Mouse (Mus musculus) liver, embryonic 11.5 days (tissue): Measurements from ENCODE around the gene Zkscan4. TPM values are rescaled to one million over a fixed set of nuclear protein-coding genes. Genes with fewer than 3 reads are reported as not detected.

Experiments
- microRNA counts: library from miRNA; unstranded; fragments of <30 nt; microRNA quantifications from one replicate; lab custom pipeline; 2015
- microRNA-seq: library from miRNA; unstranded; fragments of <30 nt; microRNA quantifications from one replicate; pipeline ENCODE4, GENCODE M21; 2017; ENCODE audit warnings: borderline number of aligned reads
- polyA plus RNA-seq: library from polyadenylated mRNA; unstranded; fragments of >200 nt; fragmentation: Nextera tagmentation; extraction: Ambion mirVana; gene quantifications from 2 replicates; pipeline ENCODE4 v1.2.1, GENCODE M21; 2014

Zkscan4 gene
- polyA plus RNA-seq, 1 experiment from 2014 or later: 0.90 TPM

MicroRNAs encoded within 50 kb of the gene (microRNA counts, 519-probe panel; counts per million panel counts)
- not detected for microRNA mmu-miR-1896 (lab: Ali Mortazavi, UCI)

Small RNA genes lying within 50 kb of the gene (microRNA-seq; reads per million reads assigned to microRNA genes)
- gene Mir1896: not detected

Other genes starting within 250 kb of the Zkscan4 start
- not detected in 2 replicates for gene Gpx5, start 186.2 kb upstream of the Zkscan4 start, polyA plus RNA-seq
- not detected in 2 replicates for gene Gpx6, start 166.8 kb upstream of the Zkscan4 start, polyA plus RNA-seq
- gene Olfr1367, start 132.0 kb upstream of the Zkscan4 start, polyA plus RNA-seq: not detected in 2 replicates
- gene Zscan12, start 116.1 kb upstream of the Zkscan4 start, polyA plus RNA-seq: 10.2 and 12.0 TPM in 2 replicates
- 49.7 and 53.4 TPM in 2 replicates for gene Zkscan3, start 76.2 kb upstream of the Zkscan4 start, polyA plus RNA-seq
- 2.4 and 2.8 TPM in 2 replicates for gene Pgbd1, start 37.8 kb upstream of the Zkscan4 start, polyA plus RNA-seq
- 13.5 and 16.6 TPM in 2 replicates for gene Zscan26, start 25.2 kb upstream of the Zkscan4 start, polyA plus RNA-seq
- 1.1 and 1.5 TPM in 2 replicates for gene Nkapl, start 10.4 kb upstream of the Zkscan4 start, polyA plus RNA-seq
- gene Gm10065, start 534 bp downstream of the Zkscan4 start, polyA plus RNA-seq: not detected in 2 replicates
- 0.22 and 0.42 TPM in 2 replicates for gene AK157302, start 16.3 kb downstream of the Zkscan4 start, polyA plus RNA-seq
- 7.2 and 7.8 TPM in 2 replicates for gene Gm11273, start 22.5 kb downstream of the Zkscan4 start, polyA plus RNA-seq
- 5.1 and 5.7 TPM in 2 replicates for gene Zkscan8, start 52.2 kb downstream of the Zkscan4 start, polyA plus RNA-seq
- gene Olfr1366, start 63.9 kb downstream of the Zkscan4 start, polyA plus RNA-seq: 0.05 and 0.08 TPM in 2 replicates
- not detected in 2 replicates for gene Olfr1535, start 81.0 kb downstream of the Zkscan4 start, polyA plus RNA-seq
- not detected in 2 replicates for gene Olfr1364, start 102.9 kb downstream of the Zkscan4 start, polyA plus RNA-seq
- gene Olfr1362, start 135.1 kb downstream of the Zkscan4 start, polyA plus RNA-seq: not detected in 2 replicates
- gene Olfr11, start 163.6 kb downstream of the Zkscan4 start, polyA plus RNA-seq: not detected in 2 replicates
- not detected in 2 replicates for gene Olfr1361, start 184.5 kb downstream of the Zkscan4 start, polyA plus RNA-seq
- not detected in 2 replicates for gene Olfr1360, start 198.5 kb downstream of the Zkscan4 start, polyA plus RNA-seq
- gene Olfr1359, start 219.2 kb downstream of the Zkscan4 start, polyA plus RNA-seq: not detected in 2 replicates
- gene Hist1h2bl, start 237.2 kb downstream of the Zkscan4 start, polyA plus RNA-seq: 1.1 and 1.6 TPM in 2 replicates
- gene Hist1h2ai, start 237.5 kb downstream of the Zkscan4 start, polyA plus RNA-seq: 6.2 and 10.1 TPM in 2 replicates
- 4.5 and 6.5 TPM in 2 replicates for gene Hist1h3h, start 238.8 kb downstream of the Zkscan4 start, polyA plus RNA-seq
- gene Hist1h2bm, start 243.1 kb downstream of the Zkscan4 start, polyA plus RNA-seq: 4.2 and 5.1 TPM in 2 replicates